Mouse (Mus musculus) frontal cortex, adult 2 months (tissue): ENCODE data around the gene Mphosph6. TPM values are rescaled to one million over a fixed set of nuclear protein-coding genes. Genes with fewer than 3 reads are reported as not detected.

Source experiments
- DNase-seq, 2 experiments: peaks; one replicate each; pipeline ENCODE4 v3.0.0; 2022; ENCODE audit warnings: low spot score in 1 of 2; ENCODE audit errors: extremely low spot score in 1 of 2
- polyA plus RNA-seq: library from polyadenylated mRNA; depleted of rRNA; stranded (reverse); fragments of >200 nt; gene quantifications from 2 replicates; pipeline ENCODE4 v1.2.3, GENCODE M21; 2012; rRNA removed

The Mphosph6 gene
- polyA plus RNA-seq, 1 experiment: 27.1 TPM

DNA sequence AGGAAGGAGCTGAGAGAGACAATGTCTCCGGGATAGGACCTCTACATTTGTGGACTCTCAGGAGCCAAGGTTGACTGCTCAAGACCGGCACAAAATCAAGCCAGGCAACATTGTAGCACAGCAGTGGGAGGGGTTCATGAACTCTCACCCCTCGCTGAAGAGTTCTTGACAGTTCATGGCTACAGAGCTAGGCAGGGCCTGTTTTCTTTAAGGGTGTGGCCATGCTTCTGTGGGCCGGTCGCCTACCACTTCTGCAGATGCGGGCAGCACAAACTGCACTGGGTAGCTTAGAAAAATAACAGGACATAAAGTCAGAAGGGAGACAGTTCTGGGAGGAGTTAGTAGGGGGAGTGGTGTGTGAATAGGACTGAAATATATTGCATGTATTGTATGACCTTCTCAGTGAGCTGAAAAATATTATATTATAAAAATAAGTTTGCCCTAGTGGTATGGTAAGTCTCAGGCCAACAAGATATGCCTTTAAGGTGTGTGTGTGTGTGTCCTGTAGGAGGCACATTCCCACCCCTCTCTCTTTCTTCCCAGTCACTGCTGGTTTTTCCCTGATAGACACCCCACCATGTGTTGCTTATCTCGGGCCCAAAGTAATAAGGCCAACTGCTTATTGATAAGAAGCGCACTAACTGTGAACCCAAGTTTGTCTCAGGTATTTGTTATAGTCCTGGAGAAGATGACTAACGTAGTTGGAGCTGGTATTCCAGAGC, 30.5 kb downstream of the Mphosph6 start:
- DNase-seq: no peak

DNA sequence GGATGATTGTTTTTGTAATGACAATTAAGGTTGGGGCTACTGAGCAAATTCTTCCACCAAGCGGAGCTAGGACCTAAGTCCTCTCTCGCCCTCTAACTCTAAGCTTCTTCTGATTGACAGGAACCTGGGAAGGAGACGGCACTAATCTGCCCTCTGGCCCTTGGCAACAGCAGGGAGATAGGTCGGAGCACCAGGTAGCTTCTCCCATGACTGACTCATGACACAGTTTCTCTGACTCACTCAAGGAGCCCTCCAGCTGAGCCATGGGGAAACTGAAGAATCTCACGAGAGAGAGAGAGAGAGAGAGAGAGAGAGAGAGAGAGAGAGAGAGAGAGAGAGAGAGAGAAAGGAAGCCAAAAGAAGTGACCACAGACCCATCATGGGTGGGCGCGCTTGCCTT, 32.8 kb downstream of the Mphosph6 start:
- DNase-seq: no peak

DNA sequence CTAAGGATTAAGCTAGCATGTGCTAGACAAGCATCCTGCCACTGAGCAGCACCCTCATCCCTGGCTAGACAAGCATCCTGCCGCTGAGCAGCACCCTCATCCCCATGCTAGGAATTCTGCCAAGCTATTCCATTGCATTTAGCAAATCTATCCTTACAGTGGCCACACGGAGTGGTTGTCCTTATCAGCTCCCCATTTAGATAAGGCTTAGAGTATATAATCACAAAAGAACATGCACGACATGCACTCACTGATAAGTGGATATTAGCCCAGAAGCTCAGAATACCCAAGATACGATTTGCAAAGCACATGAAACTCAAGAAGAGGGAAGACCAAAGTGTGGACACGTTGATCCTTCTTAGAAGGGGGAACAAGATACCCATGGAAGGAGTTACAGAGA, 35.8 kb downstream of the Mphosph6 start:
- DNase-seq: no peak

DNA sequence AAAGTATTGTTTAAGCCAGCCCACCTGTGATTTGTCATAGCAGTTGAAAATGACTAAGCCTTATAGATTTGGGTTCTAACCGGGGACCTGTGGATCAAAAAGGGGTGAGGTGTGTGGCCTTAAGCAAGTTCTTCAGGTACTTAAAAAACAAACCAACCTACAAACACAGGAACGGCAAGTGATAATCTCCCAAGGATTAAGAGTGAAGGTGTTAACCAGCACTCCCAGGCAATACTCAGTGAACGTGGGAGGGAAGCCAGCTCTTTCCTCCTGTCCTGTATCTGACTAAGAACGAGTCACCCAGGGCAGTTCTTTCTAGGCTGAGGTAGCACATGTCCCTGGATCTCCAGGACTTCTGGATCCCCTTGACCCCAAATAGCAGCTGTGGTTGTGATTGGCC, 37.1 kb downstream of the Mphosph6 start:
- no peak for DNase-seq

DNA sequence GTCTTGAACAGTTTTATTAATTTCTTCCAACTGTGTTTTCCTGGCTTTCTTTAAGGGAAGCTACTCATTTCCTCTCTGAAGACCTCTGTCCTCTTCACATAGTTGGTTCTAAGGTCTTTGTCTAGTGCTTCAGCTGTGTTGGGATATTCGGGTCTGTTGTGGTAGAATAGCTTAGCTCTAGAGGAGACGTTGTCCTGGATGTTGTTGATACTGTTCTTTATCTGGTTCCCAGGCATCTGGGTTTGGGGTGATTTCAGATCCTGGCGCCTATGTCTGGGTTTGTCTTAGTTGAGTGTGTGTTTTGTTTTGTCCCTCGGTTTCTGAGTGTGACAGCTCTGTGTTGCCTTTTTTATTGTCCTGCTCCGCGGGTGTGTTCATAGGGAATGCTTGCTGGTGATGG, 39.0 kb downstream of the Mphosph6 start:
- no peak for DNase-seq

DNA sequence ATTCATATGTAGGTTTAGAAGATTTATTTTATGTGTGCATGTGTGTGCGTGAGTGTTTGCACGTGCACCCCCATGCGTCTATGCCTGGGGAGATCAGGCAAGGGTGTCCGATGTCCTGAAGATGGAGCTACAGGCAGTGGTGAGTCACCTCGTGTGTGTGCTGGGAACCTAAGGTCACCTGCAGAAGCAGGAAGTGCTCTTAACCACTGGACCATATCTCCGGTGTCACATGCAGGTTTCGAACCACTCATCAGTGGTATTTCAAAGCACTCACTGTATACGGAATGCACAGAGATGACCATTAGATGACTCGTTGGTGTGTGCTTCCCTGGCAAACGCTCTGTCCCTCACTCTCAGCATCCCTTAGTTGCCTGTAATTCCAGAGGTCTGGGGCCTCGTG, 43.8 kb downstream of the Mphosph6 start:
- no peak for DNase-seq

DNA sequence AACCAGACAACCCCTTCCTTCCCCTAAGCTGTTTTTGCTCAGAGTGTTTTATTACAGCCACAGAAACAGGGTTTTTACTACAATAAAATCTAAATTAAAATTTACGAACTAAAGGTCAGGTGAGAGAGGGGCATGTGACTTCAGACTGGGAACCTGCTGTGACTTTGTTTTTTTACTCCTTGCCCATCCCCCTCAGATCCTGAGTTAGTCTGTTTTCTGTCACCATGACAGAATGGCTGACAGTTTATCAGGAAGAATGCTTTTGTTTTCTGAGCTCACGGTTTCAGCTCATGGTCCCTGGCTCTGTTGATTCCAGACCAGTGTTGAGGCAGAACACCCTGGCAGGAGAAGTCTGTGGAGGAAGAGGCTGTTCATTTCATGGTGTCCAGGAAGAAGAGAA, 52.3 kb downstream of the Mphosph6 start:
- DNase-seq: no peak

DNA sequence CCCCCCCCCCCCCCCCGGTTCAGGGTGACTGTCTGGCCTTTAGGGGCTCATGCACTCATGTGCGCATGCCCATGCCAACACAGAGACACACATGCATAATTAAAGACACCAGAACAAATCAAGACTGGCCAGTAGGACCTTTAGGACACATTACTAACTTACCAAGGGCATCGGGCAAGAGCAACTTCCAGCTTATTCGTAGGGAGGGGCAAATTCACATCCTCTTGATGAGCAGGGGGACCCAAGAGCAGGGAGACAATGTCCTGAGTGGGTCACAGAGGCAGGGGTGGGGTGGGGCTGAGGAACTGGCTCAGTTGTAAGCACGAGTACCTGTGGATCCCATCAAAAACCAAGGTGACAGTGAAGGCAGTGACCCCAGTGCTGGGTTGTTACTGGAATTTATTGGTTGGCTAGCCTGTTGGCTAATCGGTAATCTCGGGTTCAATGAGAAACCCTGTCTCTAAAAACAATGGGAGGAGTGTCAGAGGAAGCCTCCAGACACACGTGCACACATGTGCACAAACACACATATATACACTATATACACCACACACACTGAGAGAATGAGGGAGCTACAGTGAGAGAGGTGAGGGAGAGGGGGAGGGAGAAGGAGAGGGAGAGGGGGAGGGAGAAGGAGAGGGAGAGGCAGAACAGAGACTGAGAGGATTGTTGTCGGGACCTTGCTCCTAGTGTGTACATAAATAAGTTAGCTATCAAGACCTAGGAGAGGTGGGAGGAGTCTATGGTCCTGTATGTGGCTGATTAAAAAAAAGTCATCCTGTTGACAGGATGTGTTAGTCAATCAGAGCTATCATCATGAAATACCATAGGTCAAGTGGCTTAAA, 53.6 kb downstream of the Mphosph6 start:
- no peak for DNase-seq

DNA sequence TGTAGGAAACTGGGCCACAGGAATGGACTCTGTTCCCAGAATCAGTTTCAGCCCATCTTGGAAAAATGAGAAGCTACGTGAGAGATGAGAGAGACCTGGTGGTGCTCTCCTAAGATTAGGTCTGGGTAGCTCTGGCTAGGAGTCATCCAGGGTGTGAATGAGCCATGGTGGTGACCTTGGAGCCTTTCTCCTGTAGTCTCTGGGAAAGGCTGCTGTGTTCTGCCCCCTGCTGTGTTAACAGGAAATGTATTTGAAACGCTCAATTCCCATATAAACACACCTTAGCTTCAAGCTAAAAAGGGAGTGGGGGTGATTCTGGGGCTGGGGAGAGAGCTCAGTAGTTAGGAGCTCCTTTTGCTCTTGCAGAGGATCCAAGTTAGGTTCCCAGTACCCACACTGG, 54.3 kb downstream of the Mphosph6 start:
- no peak for DNase-seq

DNA sequence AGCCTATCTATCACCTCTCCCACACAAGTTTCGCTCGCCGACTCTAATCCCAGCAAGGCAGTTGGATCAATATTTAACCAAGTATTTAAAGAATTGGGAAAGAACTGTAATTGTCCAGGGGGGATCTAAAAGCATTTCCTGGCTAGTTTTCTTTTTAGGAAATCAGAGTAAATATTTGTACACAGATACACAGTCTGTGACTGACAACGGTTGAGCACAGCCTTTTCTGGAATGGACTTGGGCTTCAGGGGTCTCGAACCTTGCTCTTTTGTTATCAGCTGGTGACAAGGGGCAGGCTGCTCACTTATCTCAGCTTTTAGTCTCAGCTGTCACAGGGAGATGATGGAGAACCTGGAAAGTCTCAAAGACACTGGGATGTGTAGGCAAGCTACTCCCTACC, 55.1 kb downstream of the Mphosph6 start:
- DNase-seq: no peak

DNA sequence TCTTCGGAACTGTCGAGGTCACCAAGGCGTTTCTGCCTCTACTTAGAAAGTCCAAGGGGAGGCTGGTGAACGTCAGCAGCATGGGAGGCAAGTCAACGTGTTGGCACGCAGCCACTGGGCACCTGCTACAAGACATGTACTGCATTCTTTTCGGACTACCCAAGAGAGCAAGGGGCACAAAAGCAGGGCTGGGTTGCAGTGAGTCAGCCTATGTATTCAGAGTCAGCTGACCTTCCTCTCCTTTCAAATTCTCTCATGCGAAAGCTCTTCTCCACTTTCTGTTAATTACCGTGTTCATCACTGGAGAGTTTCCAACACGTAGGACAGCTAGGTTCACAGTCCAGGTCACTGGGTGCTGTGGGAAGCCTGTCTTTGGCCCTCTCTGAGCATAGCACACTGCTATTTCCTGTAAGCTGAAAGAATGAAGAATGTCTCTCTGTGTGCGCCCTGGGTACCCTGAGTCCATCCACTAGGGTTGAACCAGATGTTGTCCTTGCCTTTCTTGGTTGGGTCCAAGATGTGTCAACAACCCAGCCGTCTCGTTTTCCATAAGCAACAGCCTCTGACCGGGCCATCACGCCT, 59.2 kb downstream of the Mphosph6 start:
- no peak for DNase-seq

Other genes with a start within 250 kb of the Mphosph6 start
- 11.1 and 12.3 TPM in 2 replicates for gene Sdr42e1, start 128.3 kb downstream of the Mphosph6 start, polyA plus RNA-seq
- 0.16 and 0.19 TPM in 2 replicates for gene Hsd17b2, start 100.0 kb downstream of the Mphosph6 start, polyA plus RNA-seq